ENCODE assay signal across 8 mouse cellular contexts in genomic region chr8:45629066-45629430, GRCm38 (mm10).
A peak's percentile ranks its signal among the peaks of the same experiment; 100 is the strongest.
DNase-seq lines count a peak whose midpoint lies in the region; ATAC-seq and TF ChIP-seq lines count a peak whose summit lies in the region.
"Had no signal": no experiment of that assay in that cellular context is flagged by ENCODE, and none has a peak within 500 bp of the region (broad histone marks: within the 10 kb centered on the region; RNA-seq: fewer than 3 reads in every experiment).

No protein-coding gene starts in this region.

- no peaks in the 10 kb centered on the region for H3K4me1 ChIP-seq in forebrain, postnatal 0 days (ENCODE audit: insufficient read depth)
- H3K4me1 ChIP-seq in limb, embryonic 14.5 days (ENCODE audit: control insufficient read depth, insufficient read depth, low read length): no peaks in the 10 kb centered on the region
- H3K4me1 ChIP-seq in small intestine, adult 2 months (ENCODE audit: control insufficient read depth, insufficient read depth, insufficient read length, low read length): peaks cover 3% of the 10 kb centered on the region; the same call in 1 of the 2 replicates

- H3K4me3 ChIP-seq in left cerebral cortex, adult 2 months: peak overlapping the region; percentile 73
- H3K4me3 ChIP-seq in forebrain, postnatal 0 days (ENCODE audit: low read depth, low read length): peak overlapping the region; percentile 67
- H3K4me3 ChIP-seq in limb, embryonic 14.5 days (replicated peaks; ENCODE audit: low read length): peak overlapping the region; percentile 55
- peak overlapping the region; percentile 43; the same call in 1 of the 2 replicates for H3K4me3 ChIP-seq in small intestine, adult 2 months (ENCODE audit: low read depth, low read length)

- H3K4me2 ChIP-seq in forebrain, postnatal 0 days (ENCODE audit: low read depth): peak overlapping the region; percentile 74
- peak overlapping the region; percentile 79 for H3K4me2 ChIP-seq in limb, embryonic 14.5 days (replicated peaks; ENCODE audit: low read depth, low read length, severe bottlenecking)

- DNase-seq in left cerebral cortex, adult 2 months (ENCODE audit: extremely low spot score in 1 of 2, low spot score in 2 of 2): peak in 1 of 2 experiments; percentile 9
- DNase-seq in left cerebral cortex, postnatal 36 days (ENCODE audit: low spot score in 2 of 2): no peak
- DNase-seq in forebrain, postnatal 0 days: no peak
- DNase-seq in limb, embryonic 14.5 days (ENCODE audit: low spot score): no peak
- DNase-seq in thymus, postnatal 4 days: no peak

- no peaks in the 10 kb centered on the region for H3K9me3 ChIP-seq in forebrain, postnatal 0 days (ENCODE audit: low read length)
- H3K9me3 ChIP-seq in limb, embryonic 14.5 days (ENCODE audit: control insufficient read depth, low read length): no peaks in the 10 kb centered on the region

- no peak for TF ChIP-seq CTCF in left cerebral cortex, adult 2 months (IDR thresholded peaks at IDR 0.05)
- no peak for TF ChIP-seq CTCF in forebrain, postnatal 0 days (IDR thresholded peaks at IDR 0.05; ENCODE audit: low read depth)
- no peak for TF ChIP-seq CTCF in small intestine, adult 2 months (IDR thresholded peaks at IDR 0.05; ENCODE audit: extremely low read depth, insufficient read length, insufficient replicate concordance, low read depth, low read length)

- intact Hi-C loops in left cerebral cortex, adult 2 months (cut with DNase I): loop anchor here (2.0 to 5.0 kb wide), 3 partner anchors 122 to 176 kb away; partner anchors contain the start of gene Sorbs2
- intact Hi-C loops in left cerebral cortex, postnatal 36 days (cut with DNase I): loop anchor here (5.0 to 10.0 kb wide), 2 partner anchors 122 to 146 kb away; partner anchors contain the start of gene Sorbs2

- H3K27me3 ChIP-seq in forebrain, postnatal 0 days (ENCODE audit: insufficient read depth, low read length): no peaks in the 10 kb centered on the region
- no peaks in the 10 kb centered on the region for H3K27me3 ChIP-seq in limb, embryonic 14.5 days (ENCODE audit: control insufficient read depth, insufficient read depth, low read length)
- no peaks in the 10 kb centered on the region for H3K27me3 ChIP-seq in small intestine, adult 2 months (ENCODE audit: control insufficient read depth, insufficient read depth, low read length)

- H3K36me3 ChIP-seq in forebrain, postnatal 0 days (ENCODE audit: insufficient read depth): no peaks in the 10 kb centered on the region
- no peaks in the 10 kb centered on the region for H3K36me3 ChIP-seq in limb, embryonic 14.5 days (ENCODE audit: control insufficient read depth, insufficient read depth, low read length)
- no peaks in the 10 kb centered on the region for H3K36me3 ChIP-seq in small intestine, adult 2 months (ENCODE audit: control insufficient read depth, insufficient read depth, low read length)

- peak overlapping the region; percentile 86 for H3K9ac ChIP-seq in forebrain, postnatal 0 days
- H3K9ac ChIP-seq in limb, embryonic 14.5 days (ENCODE audit: low read depth, low read length, severe bottlenecking): 0 out of 2 replicates have a peak overlapping the region, but pooled peaks have one; percentile 22

- WGBS in forebrain, postnatal 0 days: 25% methylated on average over 8 of the region's 8 CpGs
- 64% methylated on average over 8 of the region's 8 CpGs for WGBS in limb, embryonic 14.5 days
- WGBS in small intestine, adult 2 months: 24% methylated on average over 8 of the region's 8 CpGs

- H3K27ac ChIP-seq in left cerebral cortex, adult 2 months: peak overlapping the region; percentile 83
- no peak overlapping the region for H3K27ac ChIP-seq in forebrain, postnatal 0 days (ENCODE audit: low read depth, low read length)
- H3K27ac ChIP-seq in limb, embryonic 14.5 days (replicated peaks; ENCODE audit: low read depth, low read length): peak overlapping the region; percentile 67
- H3K27ac ChIP-seq in small intestine, adult 2 months (ENCODE audit: insufficient read depth, low read depth, low read length): no peak overlapping the region; the same call in 1 of the 2 replicates
- H3K27ac ChIP-seq: macrophage had no signal

- ATAC-seq in forebrain, postnatal 0 days: no peak
- ATAC-seq in limb, embryonic 14.5 days (ENCODE audit: low FRiP score, low read depth): no peak
- ATAC-seq in megakaryocyte-erythroid progenitor cell, adult 5-6 weeks (replicated peaks; ENCODE audit: low FRiP score, low TSS enrichment, poor library complexity, severe bottlenecking): no peak

- TF ChIP-seq POLR2A in limb, embryonic 14.5 days (IDR thresholded peaks at IDR 0.05; ENCODE audit: borderline replicate concordance, extremely low read depth, insufficient read depth, insufficient read length): no peak
- TF ChIP-seq POLR2A in small intestine, adult 2 months (IDR thresholded peaks at IDR 0.05; ENCODE audit: low read depth, low read length): no peak

Comparison
In these comparisons a context has a peak if more than half of its experiments do, and no peak if none do; other contexts are left out.
1. H3K27ac ChIP-seq: peak in left cerebral cortex, adult 2 months (single experiment) and limb, embryonic 14.5 days (single experiment); none in forebrain, postnatal 0 days (single experiment) and small intestine, adult 2 months (single experiment).
2. Peak in every context shown above with its lines, with median percentiles within 50 percentile points of each other: H3K4me3 ChIP-seq.